Mouse (Mus musculus): ENCODE measurements around the gene Fam78a. TPM values are rescaled to one million over a fixed set of nuclear protein-coding genes. Genes with fewer than 3 reads are reported as not detected.
A peak's percentile ranks its signal among the peaks of the same experiment; 100 is the strongest.
"Not testable (repeated sequence)": the region's sequence is repeated elsewhere in the genome, so short reads cannot be mapped to it uniquely, and the experiment has no call there.

Fam78a gene
- polyA plus RNA-seq, 1 experiment from 2014 or later, result 3.8 TPM

GRCm38 (mm10) chr2:32045375-32045774, 39.3 kb downstream of the Fam78a start:
- Histone ChIP-seq H3K4me3 (ENCODE audit: low read depth, low read length) (no peak overlapping the region), H3K9ac (replicated peaks) (no peak overlapping the region), H3K9me3 (ENCODE audit: low read length) (no peaks in the 10 kb centered on the region), H3K4me1 (ENCODE audit: insufficient read depth) (no peaks in the 10 kb centered on the region), H3K4me2 (ENCODE audit: low read depth, low read length) (no peak overlapping the region), H3K27me3 (ENCODE audit: insufficient read depth, low read length) (no peaks in the 10 kb centered on the region), H3K27ac (ENCODE audit: low read depth) (no peak overlapping the region), H3K36me3 (replicated peaks; ENCODE audit: insufficient read depth, low read length) (peaks cover 58% of the 10 kb centered on the region)
- WGBS (ENCODE audit: insufficient replicate concordance), result 84% methylated on average over 6 of the region's 6 CpGs
- TF ChIP-seq EP300 (IDR thresholded peaks at IDR 0.05; ENCODE audit: low read depth) (no peak), CTCF (IDR thresholded peaks at IDR 0.05; ENCODE audit: low read depth) (no peak)
- ATAC-seq (no peak), DNase-seq (no peak)

GRCm38 (mm10) chr2:32043836-32044235, 40.8 kb downstream of the Fam78a start:
- no peak overlapping the region for H3K9ac ChIP-seq (replicated peaks)
- no peaks in the 10 kb centered on the region for H3K9me3 ChIP-seq (ENCODE audit: low read length)
- peaks cover 64% of the 10 kb centered on the region for H3K36me3 ChIP-seq (replicated peaks; ENCODE audit: insufficient read depth, low read length)
- no peaks in the 10 kb centered on the region for H3K4me1 ChIP-seq (ENCODE audit: insufficient read depth)
- no peak; the same call in 1 of the 2 replicates for TF ChIP-seq CTCF (IDR thresholded peaks at IDR 0.05; ENCODE audit: low read depth)
- no peak for TF ChIP-seq EP300 (IDR thresholded peaks at IDR 0.05; ENCODE audit: low read depth)
- no peak overlapping the region for H3K4me2 ChIP-seq (ENCODE audit: low read depth, low read length)
- 77% methylated on average over 5 of the region's 5 CpGs for WGBS (ENCODE audit: insufficient replicate concordance)
- H3K27me3 ChIP-seq (ENCODE audit: insufficient read depth, low read length), result no peaks in the 10 kb centered on the region
- ATAC-seq, result no peak
- no peak overlapping the region for H3K4me3 ChIP-seq (ENCODE audit: low read depth, low read length)
- no peak overlapping the region for H3K27ac ChIP-seq (ENCODE audit: low read depth)
- no peak for DNase-seq

GRCm38 (mm10) chr2:32041087-32041486, 43.6 kb downstream of the Fam78a start:
- H3K9me3 ChIP-seq (ENCODE audit: low read length), result no peaks in the 10 kb centered on the region
- 92% methylated on average over 2 of the region's 2 CpGs for WGBS (ENCODE audit: insufficient replicate concordance)
- H3K36me3 ChIP-seq (replicated peaks; ENCODE audit: insufficient read depth, low read length), result peaks cover 62% of the 10 kb centered on the region
- no peak overlapping the region for H3K9ac ChIP-seq (replicated peaks)
- DNase-seq, result no peak
- TF ChIP-seq EP300 (IDR thresholded peaks at IDR 0.05; ENCODE audit: low read depth) (no peak), CTCF (IDR thresholded peaks at IDR 0.05; ENCODE audit: low read depth) (no peak)
- no peak for ATAC-seq
- H3K4me1 ChIP-seq (ENCODE audit: insufficient read depth), result 0 out of 2 replicates have a peak, but pooled peaks cover 5% of the 10 kb centered on the region
- no peak overlapping the region for H3K4me2 ChIP-seq (ENCODE audit: low read depth, low read length)
- H3K27me3 ChIP-seq (ENCODE audit: insufficient read depth, low read length), result no peaks in the 10 kb centered on the region
- no peak overlapping the region for H3K27ac ChIP-seq (ENCODE audit: low read depth)
- H3K4me3 ChIP-seq (ENCODE audit: low read depth, low read length), result no peak overlapping the region

GRCm38 (mm10) chr2:32040646-32041045, 44.0 kb downstream of the Fam78a start:
- H3K4me1 ChIP-seq (ENCODE audit: insufficient read depth); H3K27ac ChIP-seq (ENCODE audit: low read depth); H3K9ac ChIP-seq (replicated peaks); H3K27me3 ChIP-seq (ENCODE audit: insufficient read depth, low read length); H3K4me2 ChIP-seq (ENCODE audit: low read depth, low read length); ATAC-seq; H3K9me3 ChIP-seq (ENCODE audit: low read length); DNase-seq; H3K4me3 ChIP-seq (ENCODE audit: low read depth, low read length): not testable (repeated sequence)
- 88% methylated on average over 9 of the region's 9 CpGs for WGBS (ENCODE audit: insufficient replicate concordance)
- peaks cover 64% of the 10 kb centered on the region for H3K36me3 ChIP-seq (replicated peaks; ENCODE audit: insufficient read depth, low read length)

- ATAC-seq (no peak), DNase-seq (no peak)
- Histone ChIP-seq H3K36me3 (replicated peaks; ENCODE audit: insufficient read depth, low read length) (peaks cover 68% of the 10 kb centered on the region), H3K27me3 (ENCODE audit: insufficient read depth, low read length) (no peaks in the 10 kb centered on the region), H3K9ac (replicated peaks) (no peak overlapping the region), H3K4me1 (ENCODE audit: insufficient read depth) (0 out of 2 replicates have a peak, but pooled peaks cover 5% of the 10 kb centered on the region), H3K4me3 (ENCODE audit: low read depth, low read length) (no peak overlapping the region), H3K4me2 (ENCODE audit: low read depth, low read length) (no peak overlapping the region), H3K9me3 (ENCODE audit: low read length) (no peaks in the 10 kb centered on the region), H3K27ac (ENCODE audit: low read depth) (no peak overlapping the region)
- TF ChIP-seq EP300 (IDR thresholded peaks at IDR 0.05; ENCODE audit: low read depth) (no peak), CTCF (IDR thresholded peaks at IDR 0.05; ENCODE audit: low read depth) (no peak)
- 68% methylated on average over 8 of the region's 8 CpGs for WGBS (ENCODE audit: insufficient replicate concordance)
Observed at GRCm38 (mm10) chr2:32038661-32039081, 46.0 kb downstream of the Fam78a start.

- H3K27ac ChIP-seq (ENCODE audit: low read depth), result peak overlapping the region; percentile 50
- DNase-seq (no peak), ATAC-seq (no peak)
- H3K4me3 ChIP-seq (ENCODE audit: low read depth, low read length), result no peak overlapping the region
- 50% methylated on average over 6 of the region's 6 CpGs for WGBS (ENCODE audit: insufficient replicate concordance)
- H3K27me3 ChIP-seq (ENCODE audit: insufficient read depth, low read length), result no peaks in the 10 kb centered on the region
- no peak overlapping the region for H3K9ac ChIP-seq (replicated peaks)
- TF ChIP-seq EP300 (IDR thresholded peaks at IDR 0.05; ENCODE audit: low read depth) (no peak), CTCF (IDR thresholded peaks at IDR 0.05; ENCODE audit: low read depth) (no peak)
- no peaks in the 10 kb centered on the region for H3K9me3 ChIP-seq (ENCODE audit: low read length)
- H3K36me3 ChIP-seq (replicated peaks; ENCODE audit: insufficient read depth, low read length), result peaks cover 71% of the 10 kb centered on the region
- no peak overlapping the region for H3K4me2 ChIP-seq (ENCODE audit: low read depth, low read length)
- 0 out of 2 replicates have a peak, but pooled peaks cover 5% of the 10 kb centered on the region for H3K4me1 ChIP-seq (ENCODE audit: insufficient read depth)
Observed at GRCm38 (mm10) chr2:32037279-32037858, 47.3 kb downstream of the Fam78a start.

All from liver, postnatal 0 days (tissue).